Mouse (Mus musculus) embryonic facial prominence, embryonic 14.5 days (tissue): Measurements from ENCODE around the gene Dtx1. TPM values are rescaled to one million over a fixed set of nuclear protein-coding genes. Genes with fewer than 3 reads are reported as not detected.
A peak's percentile ranks its signal among the peaks of the same experiment; 100 is the strongest.

Source experiments
- ATAC-seq: fragments of 200-750 bp; cut with Nextera tagmentation; 2 replicates; pipeline ENCODE4 v1.8.0; 2017; ENCODE audit warnings: low read depth, moderate number of reproducible peaks, moderate TSS enrichment
- DNase-seq: peaks from one replicate; pipeline ENCODE4 v3.0.0-alpha.2; 2015; ENCODE audit warnings: low spot score
- H3K27ac ChIP-seq: fragments of 300-500 bp; sonication (generic); replicated peaks from 2 replicates; pipeline ENCODE4 v1.5.1; 2014; ENCODE audit warnings: low read depth, mild to moderate bottlenecking, low read length, moderate library complexity
- H3K27me3 ChIP-seq: fragments of 300-500 bp; sonication (generic); replicated peaks from 2 replicates; pipeline ENCODE4 v1.6.1; 2014; ENCODE audit warnings: low read length; ENCODE audit not compliant: control insufficient read depth, insufficient read depth
- H3K36me3 ChIP-seq: fragments of 300-500 bp; sonication (generic); 2 replicates; pipeline ENCODE4 v1.6.1; 2014; ENCODE audit warnings: low read length, mixed read lengths; ENCODE audit not compliant: control insufficient read depth, insufficient read depth
- H3K4me1 ChIP-seq: fragments of 300-500 bp; sonication (generic); 2 replicates; pipeline ENCODE4 v1.6.1; 2014; ENCODE audit warnings: antibody characterized with exemption, low read length; ENCODE audit not compliant: control insufficient read depth, insufficient read depth
- H3K4me2 ChIP-seq: fragments of 300-500 bp; sonication (generic); 2 replicates; pipeline ENCODE4 v1.6.1; 2014; ENCODE audit warnings: low read depth, mild to moderate bottlenecking, low read length, moderate library complexity, mixed read lengths
- H3K4me3 ChIP-seq: fragments of 300-500 bp; sonication (generic); 2 replicates; pipeline ENCODE4 v1.5.1; 2014; ENCODE audit warnings: low read depth, mild to moderate bottlenecking, low read length
- H3K9ac ChIP-seq: fragments of 300-500 bp; sonication (generic); 2 replicates; pipeline ENCODE4 v1.6.1; 2014; ENCODE audit warnings: low read depth, mild to moderate bottlenecking, low read length, moderate library complexity, mixed read lengths
- H3K9me3 ChIP-seq: fragments of 300-500 bp; sonication (generic); 2 replicates; pipeline ENCODE4 v1.6.1; 2016; ENCODE audit warnings: low read length; ENCODE audit not compliant: control insufficient read depth
- WGBS: fragments of 180-500 bp; shearing (Covaris S2); extraction: QIAGEN DNeasy Blood & Tissue Kit; methylation state at CpG from one replicate; pipeline ENCODE4 v1.1.7; 2014; 5-methylcytosine and 5-hydroxymethylcytosine counted together
- polyA plus RNA-seq: library from polyadenylated mRNA; unstranded; fragments of >200 nt; fragmentation: Nextera tagmentation; extraction: Ambion mirVana; gene quantifications from 2 replicates; pipeline ENCODE4 v1.2.1, GENCODE M21; 2014

The Dtx1 gene
- 3.4 and 4.3 TPM in 2 replicates for polyA plus RNA-seq

GRCm38 (mm10) chr5:120711827-120712226 lies at the start of gene Dtx1:
Dtx1 (minus strand) TSS chr5:120711927.
- no peak for ATAC-seq

DNA sequence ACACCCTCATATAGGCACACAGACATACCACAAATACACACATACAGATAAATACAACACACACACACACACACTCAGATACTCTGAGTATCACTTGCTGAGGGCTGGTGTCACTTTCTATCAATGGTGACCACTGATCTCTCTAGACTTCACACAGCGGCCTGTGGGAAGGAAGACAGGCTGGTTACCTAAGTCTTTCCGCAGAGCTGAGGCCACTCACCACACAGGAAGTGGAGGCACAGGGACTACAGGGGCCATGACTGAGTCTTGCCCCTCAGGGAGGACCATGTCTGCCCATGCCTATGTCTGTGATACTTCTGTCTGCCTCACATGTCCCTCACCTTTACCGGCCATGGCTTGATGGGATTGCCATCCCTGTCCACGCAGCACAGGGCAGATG lies 42.5 kb upstream of the Dtx1 start:
- Histone ChIP-seq H3K36me3 (no peaks in the 10 kb centered on the region), H3K9me3 (no peaks in the 10 kb centered on the region), H3K4me2 (no peak overlapping the region), H3K4me1 (no peaks in the 10 kb centered on the region), H3K27ac (no peak overlapping the region), H3K4me3 (no peak overlapping the region), H3K27me3 (no peaks in the 10 kb centered on the region), H3K9ac (no peak overlapping the region)
- DNase-seq (no peak), ATAC-seq (no peak)
- WGBS: 80% methylated on average over 4 of the region's 4 CpGs

More at GRCm38 (mm10) chr5:120711827-120712226, at the start of gene Dtx1:
- no peaks in the 10 kb centered on the region for H3K9me3 ChIP-seq
- no peak for DNase-seq
- H3K4me2 ChIP-seq: peak within 1 kb of the TSS; percentile 66
- H3K4me3 ChIP-seq: peak within 1 kb of the TSS; percentile 49
- WGBS: 38% methylated on average over 3 of the region's 3 CpGs
- peaks cover 11% of the 10 kb centered on the region; the same call in 1 of the 2 replicates for H3K4me1 ChIP-seq
- peaks cover 56% of the 10 kb centered on the region for H3K27me3 ChIP-seq
- H3K36me3 ChIP-seq: no peaks in the 10 kb centered on the region
- no peak within 1 kb of the TSS for H3K27ac ChIP-seq
- peak within 1 kb of the TSS; percentile 58 for H3K9ac ChIP-seq

GRCm38 (mm10) chr5:120752786-120753185 lies 41.1 kb upstream of the Dtx1 start:
- H3K27me3 ChIP-seq: no peaks in the 10 kb centered on the region
- no peak overlapping the region for H3K4me2 ChIP-seq
- H3K27ac ChIP-seq: no peak overlapping the region
- H3K9me3 ChIP-seq: no peaks in the 10 kb centered on the region
- DNase-seq (no peak), ATAC-seq (no peak)
- H3K4me1 ChIP-seq: no peaks in the 10 kb centered on the region
- 85% methylated on average over 3 of the region's 3 CpGs for WGBS
- no peaks in the 10 kb centered on the region for H3K36me3 ChIP-seq
- H3K9ac ChIP-seq: no peak overlapping the region
- no peak overlapping the region for H3K4me3 ChIP-seq

DNA sequence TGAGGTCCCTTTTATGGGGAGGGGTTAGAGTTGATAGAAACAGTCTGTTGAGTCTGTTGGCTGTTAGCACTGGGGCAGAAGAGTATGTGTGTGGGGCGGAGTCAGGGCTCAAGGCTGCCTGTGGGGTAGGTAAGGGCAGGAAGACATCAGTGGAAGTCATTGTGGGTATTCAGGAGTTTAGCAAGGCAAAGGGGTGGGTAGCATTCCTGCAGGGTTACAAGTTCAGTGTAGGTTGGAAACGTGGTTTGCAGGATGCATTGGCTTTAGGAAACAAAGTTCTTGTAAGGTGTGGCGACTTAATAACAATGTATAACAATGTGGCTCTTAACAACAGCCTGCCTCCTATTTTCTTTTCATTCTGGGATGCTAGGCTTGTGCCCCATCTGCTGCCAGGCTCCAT lies 39.5 kb upstream of the Dtx1 start:
- no peaks in the 10 kb centered on the region for H3K9me3 ChIP-seq
- no peaks in the 10 kb centered on the region for H3K27me3 ChIP-seq
- H3K4me2 ChIP-seq: no peak overlapping the region
- no peak for ATAC-seq
- H3K27ac ChIP-seq: no peak overlapping the region
- 67% methylated on average over 3 of the region's 3 CpGs for WGBS
- H3K9ac ChIP-seq: no peak overlapping the region
- no peaks in the 10 kb centered on the region for H3K4me1 ChIP-seq
- H3K4me3 ChIP-seq: no peak overlapping the region
- DNase-seq: no peak
- H3K36me3 ChIP-seq: no peaks in the 10 kb centered on the region

DNA sequence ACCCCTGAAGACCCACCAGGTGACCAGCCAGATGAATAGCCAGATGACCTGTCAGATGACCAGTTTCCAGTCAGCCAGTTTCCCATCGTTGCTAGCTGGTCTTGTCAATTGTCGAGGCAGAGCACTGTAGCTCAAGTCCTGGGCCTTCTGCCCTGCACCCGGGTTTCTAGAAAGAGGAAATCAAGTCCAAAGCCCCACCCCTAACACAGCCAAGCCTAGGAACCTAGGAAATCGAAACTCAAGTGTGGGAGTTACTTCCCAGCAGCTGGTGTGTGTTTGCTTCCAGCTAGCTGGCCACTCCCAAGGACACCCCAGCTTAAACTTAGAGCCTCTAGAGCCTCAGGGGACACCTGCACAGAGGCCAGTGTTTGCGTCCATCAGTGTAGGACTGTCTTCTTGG lies 38.0 kb upstream of the Dtx1 start, which contains the start of gene Oas2:
Oas2 (minus strand) TSS at position 166 of the 400 bp plus-strand sequence.
- Histone ChIP-seq H3K27me3 (no peaks in the 10 kb centered on the region), H3K4me3 (no peak within 1 kb of the TSS), H3K4me2 (no peak within 1 kb of the TSS), H3K9me3 (no peaks in the 10 kb centered on the region), H3K27ac (no peak within 1 kb of the TSS), H3K9ac (no peak within 1 kb of the TSS), H3K4me1 (no peaks in the 10 kb centered on the region), H3K36me3 (no peaks in the 10 kb centered on the region)
- ATAC-seq (no peak), DNase-seq (no peak)
- WGBS: 53% methylated on average over 5 of the region's 5 CpGs

GRCm38 (mm10) chr5:120746451-120746850 lies 34.7 kb upstream of the Dtx1 start:
- no peak overlapping the region for H3K4me3 ChIP-seq
- H3K4me2 ChIP-seq: no peak overlapping the region
- 14% methylated on average over 5 of the region's 5 CpGs for WGBS
- no peaks in the 10 kb centered on the region for H3K27me3 ChIP-seq
- no peak overlapping the region for H3K27ac ChIP-seq
- no peaks in the 10 kb centered on the region for H3K4me1 ChIP-seq
- DNase-seq: peak; percentile 62
- no peaks in the 10 kb centered on the region for H3K36me3 ChIP-seq
- H3K9me3 ChIP-seq: no peaks in the 10 kb centered on the region
- no peak overlapping the region for H3K9ac ChIP-seq
- no peak for ATAC-seq

- H3K36me3 ChIP-seq: no peaks in the 10 kb centered on the region
- H3K4me2 ChIP-seq: no peak overlapping the region
- ATAC-seq (no peak), DNase-seq (no peak)
- 47% methylated on average over 4 of the region's 4 CpGs for WGBS
- H3K27ac ChIP-seq: no peak overlapping the region
- no peaks in the 10 kb centered on the region for H3K4me1 ChIP-seq
- H3K27me3 ChIP-seq: no peaks in the 10 kb centered on the region
- no peaks in the 10 kb centered on the region for H3K9me3 ChIP-seq
- no peak overlapping the region for H3K9ac ChIP-seq
- H3K4me3 ChIP-seq: no peak overlapping the region
Measured at GRCm38 (mm10) chr5:120742125-120742524, 30.4 kb upstream of the Dtx1 start.

DNA sequence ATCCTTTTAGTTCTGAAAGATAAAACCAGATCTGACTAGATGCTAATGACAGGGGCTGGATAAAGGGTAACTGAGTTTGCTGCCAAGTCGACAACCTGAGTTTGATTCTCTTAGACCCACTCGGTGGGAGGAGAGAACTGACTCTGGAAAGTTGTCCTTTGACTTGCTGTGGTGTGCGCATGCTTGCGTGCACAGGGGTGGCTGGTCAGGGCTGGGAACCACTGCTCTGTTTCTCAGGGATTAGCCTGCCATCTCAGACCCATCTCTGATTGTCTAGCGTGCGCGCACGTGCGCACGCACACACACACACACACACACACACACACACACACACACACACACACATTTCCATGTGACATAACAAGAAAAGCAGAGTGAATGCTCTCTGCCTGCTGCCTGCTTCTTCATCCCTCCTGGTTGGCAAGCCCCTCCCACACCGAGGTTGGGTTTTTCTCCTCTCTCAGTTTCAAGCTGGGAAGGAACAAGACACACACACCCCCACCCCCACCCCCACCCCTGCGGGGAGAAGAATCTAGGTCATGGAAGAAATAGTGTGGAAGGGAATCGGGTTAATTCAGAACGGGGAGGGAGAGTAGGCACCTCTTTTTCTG lies 22.8 kb upstream of the Dtx1 start:
- no peak overlapping the region for H3K9ac ChIP-seq
- peak; percentile 53; the same call in 1 of the 2 replicates for ATAC-seq

GRCm38 (mm10) chr5:120733696-120734095 lies 22.0 kb upstream of the Dtx1 start:
- no peak overlapping the region for H3K4me2 ChIP-seq
- WGBS: 94% methylated on average over 3 of the region's 3 CpGs
- no peaks in the 10 kb centered on the region for H3K9me3 ChIP-seq
- no peaks in the 10 kb centered on the region for H3K4me1 ChIP-seq
- no peak overlapping the region for H3K9ac ChIP-seq
- no peak overlapping the region for H3K27ac ChIP-seq
- no peak for ATAC-seq
- no peaks in the 10 kb centered on the region for H3K36me3 ChIP-seq
- DNase-seq: no peak
- no peaks in the 10 kb centered on the region for H3K27me3 ChIP-seq
- no peak overlapping the region for H3K4me3 ChIP-seq

More for the DNA sequence above, 22.8 kb upstream of the Dtx1 start:
- Histone ChIP-seq H3K36me3 (no peaks in the 10 kb centered on the region), H3K4me1 (no peaks in the 10 kb centered on the region), H3K27me3 (no peaks in the 10 kb centered on the region), H3K4me3 (no peak overlapping the region), H3K27ac (no peak overlapping the region), H3K9me3 (no peaks in the 10 kb centered on the region), H3K4me2 (no peak overlapping the region)
- 69% methylated on average over 14 of the region's 14 CpGs for WGBS
- DNase-seq: peak; percentile 28
